Mouse (Mus musculus): ENCODE measurements around the gene Cass4. TPM values are rescaled to one million over a fixed set of nuclear protein-coding genes. Genes with fewer than 3 reads are reported as not detected.

Cass4 gene
- polyA plus RNA-seq, 1 experiment from 2014 or later, result 0.35 TPM

DNA sequence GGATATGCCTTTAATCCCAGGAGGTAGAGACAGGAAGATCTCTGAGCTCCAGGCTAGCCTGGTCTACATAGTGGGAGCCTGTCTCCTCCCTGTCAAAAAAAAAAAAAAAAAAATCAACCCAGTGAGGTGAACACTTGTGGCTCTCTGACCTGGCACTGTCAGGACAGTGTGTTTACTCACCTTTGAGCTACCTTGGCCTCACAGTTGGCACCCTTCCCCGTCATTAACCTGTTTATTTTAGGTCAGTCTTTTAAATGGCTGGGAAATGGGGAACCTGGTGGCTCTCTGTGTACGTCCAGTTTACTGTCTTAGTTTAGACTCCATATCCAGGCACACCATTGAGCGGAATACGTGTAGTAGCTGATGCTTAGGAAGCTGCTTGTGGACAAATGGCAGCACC lies 58.4 kb downstream of the Cass4 start:
- no peak overlapping the region for H3K4me2 ChIP-seq (ENCODE audit: low read depth, severe bottlenecking)
- WGBS, result 94% methylated on average over 4 of the region's 4 CpGs

DNA sequence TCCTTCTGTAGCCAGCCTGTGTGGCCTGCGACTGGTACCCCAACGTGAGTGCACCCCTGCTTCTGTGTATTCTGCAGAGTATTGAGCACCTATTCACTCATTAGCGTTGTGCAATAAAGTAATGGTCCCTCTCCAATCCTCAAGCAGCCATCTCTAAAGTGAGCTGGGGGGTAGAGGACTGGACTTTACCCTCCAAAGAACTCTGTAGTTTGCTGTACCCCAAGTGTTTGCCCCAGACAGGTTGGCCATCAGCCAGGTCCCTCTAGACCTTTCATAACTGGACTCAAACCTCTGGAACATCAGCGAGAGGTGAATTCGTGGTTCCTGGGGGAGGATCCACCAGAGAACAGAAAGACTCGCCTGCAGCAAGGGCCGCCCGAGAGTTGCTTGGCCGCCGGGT lies 58.9 kb downstream of the Cass4 start:
- Histone ChIP-seq H3K27ac (replicated peaks; ENCODE audit: low read depth, low read length) (no peak overlapping the region), H3K4me2 (ENCODE audit: low read depth, severe bottlenecking) (no peak overlapping the region), H3K27me3 (ENCODE audit: control insufficient read depth, insufficient read depth, low read length) (no peaks in the 10 kb centered on the region), H3K9ac (ENCODE audit: low read length) (no peak overlapping the region), H3K4me3 (ENCODE audit: low read depth, low read length) (no peak overlapping the region), H3K4me1 (ENCODE audit: control insufficient read depth, insufficient read depth, low read length) (no peaks in the 10 kb centered on the region), H3K36me3 (ENCODE audit: control insufficient read depth, insufficient read depth, low read length) (peaks cover 7% of the 10 kb centered on the region), H3K9me3 (ENCODE audit: control insufficient read depth, low read length) (no peaks in the 10 kb centered on the region)
- ATAC-seq (ENCODE audit: insufficient number of reproducible peaks, low FRiP score, low TSS enrichment, low read depth) (no peak), DNase-seq (ENCODE audit: low spot score) (no peak)
- WGBS, result 97% methylated on average over 10 of the region's 10 CpGs

More for the DNA sequence above, 58.4 kb downstream of the Cass4 start:
- Histone ChIP-seq H3K27ac (replicated peaks; ENCODE audit: low read depth, low read length) (no peak overlapping the region), H3K27me3 (ENCODE audit: control insufficient read depth, insufficient read depth, low read length) (no peaks in the 10 kb centered on the region), H3K4me3 (ENCODE audit: low read depth, low read length) (no peak overlapping the region), H3K9ac (ENCODE audit: low read length) (no peak overlapping the region), H3K9me3 (ENCODE audit: control insufficient read depth, low read length) (no peaks in the 10 kb centered on the region), H3K4me1 (ENCODE audit: control insufficient read depth, insufficient read depth, low read length) (no peaks in the 10 kb centered on the region), H3K36me3 (ENCODE audit: control insufficient read depth, insufficient read depth, low read length) (peaks cover 7% of the 10 kb centered on the region)
- no peak for DNase-seq (ENCODE audit: low spot score)
- no peak for ATAC-seq (ENCODE audit: insufficient number of reproducible peaks, low FRiP score, low TSS enrichment, low read depth)

DNA sequence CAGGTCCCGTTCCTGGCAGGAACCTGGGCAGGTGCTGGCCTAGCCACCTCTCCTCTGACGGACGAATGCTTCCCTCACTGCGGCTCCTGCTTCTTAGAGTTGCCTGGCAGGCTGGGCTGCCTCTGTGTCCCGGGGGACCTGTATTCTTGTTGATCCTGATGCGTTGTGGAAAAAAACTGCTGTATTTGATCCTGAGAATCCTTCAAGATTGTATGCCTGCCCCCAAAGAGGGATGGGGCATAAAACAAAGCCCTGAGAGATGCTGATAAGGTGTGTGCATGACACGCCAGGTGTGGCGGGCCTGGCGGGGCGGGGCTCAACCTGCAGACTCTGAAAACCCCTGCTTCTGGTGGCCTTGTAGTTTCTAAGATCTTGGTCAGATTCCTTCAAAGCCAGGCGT lies 64.9 kb downstream of the Cass4 start, which contains the start of gene Gcnt7:
TSS of gene Gcnt7 (minus strand) at position 101 of the 400 bp plus-strand sequence.
- H3K27me3 ChIP-seq (ENCODE audit: control insufficient read depth, insufficient read depth, low read length), result no peaks in the 10 kb centered on the region
- ATAC-seq (ENCODE audit: insufficient number of reproducible peaks, low FRiP score, low TSS enrichment, low read depth), result no peak
- no peaks in the 10 kb centered on the region; the same call in 1 of the 2 replicates for H3K36me3 ChIP-seq (ENCODE audit: control insufficient read depth, insufficient read depth, low read length)
- no peak within 1 kb of the TSS for H3K4me3 ChIP-seq (ENCODE audit: low read depth, low read length)
- 87% methylated on average over 11 of the region's 11 CpGs for WGBS
- no peak within 1 kb of the TSS for H3K9ac ChIP-seq (ENCODE audit: low read length)
- no peaks in the 10 kb centered on the region for H3K9me3 ChIP-seq (ENCODE audit: control insufficient read depth, low read length)
- no peak within 1 kb of the TSS for H3K27ac ChIP-seq (replicated peaks; ENCODE audit: low read depth, low read length)
- H3K4me2 ChIP-seq (ENCODE audit: low read depth, severe bottlenecking), result no peak within 1 kb of the TSS
- no peaks in the 10 kb centered on the region for H3K4me1 ChIP-seq (ENCODE audit: control insufficient read depth, insufficient read depth, low read length)
- no peak for DNase-seq (ENCODE audit: low spot score)

DNA sequence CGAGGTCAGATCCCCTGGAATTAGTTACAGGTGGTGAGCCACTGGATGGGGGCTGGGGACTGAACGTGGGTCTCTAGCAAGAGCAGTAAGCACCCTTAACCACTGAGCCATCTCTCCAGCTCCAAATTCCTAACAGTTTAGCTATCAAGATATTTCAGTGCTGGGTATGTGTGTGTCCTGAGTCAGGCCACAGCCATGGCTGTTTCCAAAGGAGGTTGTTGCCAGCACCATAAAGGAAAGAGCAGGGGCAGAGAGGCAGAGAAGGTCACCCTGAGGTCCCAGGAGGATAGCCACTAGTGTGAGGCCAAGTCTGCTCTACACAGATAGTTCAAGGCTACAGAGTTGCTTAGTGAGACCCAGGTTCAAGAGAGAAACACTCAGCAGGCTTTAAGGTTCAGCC lies 67.1 kb downstream of the Cass4 start:
- Histone ChIP-seq H3K36me3 (ENCODE audit: control insufficient read depth, insufficient read depth, low read length) (no peaks in the 10 kb centered on the region; the same call in 1 of the 2 replicates), H3K4me2 (ENCODE audit: low read depth, severe bottlenecking) (no peak overlapping the region), H3K4me1 (ENCODE audit: control insufficient read depth, insufficient read depth, low read length) (no peaks in the 10 kb centered on the region), H3K27me3 (ENCODE audit: control insufficient read depth, insufficient read depth, low read length) (no peaks in the 10 kb centered on the region), H3K27ac (replicated peaks; ENCODE audit: low read depth, low read length) (no peak overlapping the region), H3K9ac (ENCODE audit: low read length) (no peak overlapping the region), H3K4me3 (ENCODE audit: low read depth, low read length) (no peak overlapping the region), H3K9me3 (ENCODE audit: control insufficient read depth, low read length) (no peaks in the 10 kb centered on the region)
- 38% methylated on average over 2 of the region's 2 CpGs for WGBS
- ATAC-seq (ENCODE audit: insufficient number of reproducible peaks, low FRiP score, low TSS enrichment, low read depth), result no peak
- DNase-seq (ENCODE audit: low spot score), result no peak

DNA sequence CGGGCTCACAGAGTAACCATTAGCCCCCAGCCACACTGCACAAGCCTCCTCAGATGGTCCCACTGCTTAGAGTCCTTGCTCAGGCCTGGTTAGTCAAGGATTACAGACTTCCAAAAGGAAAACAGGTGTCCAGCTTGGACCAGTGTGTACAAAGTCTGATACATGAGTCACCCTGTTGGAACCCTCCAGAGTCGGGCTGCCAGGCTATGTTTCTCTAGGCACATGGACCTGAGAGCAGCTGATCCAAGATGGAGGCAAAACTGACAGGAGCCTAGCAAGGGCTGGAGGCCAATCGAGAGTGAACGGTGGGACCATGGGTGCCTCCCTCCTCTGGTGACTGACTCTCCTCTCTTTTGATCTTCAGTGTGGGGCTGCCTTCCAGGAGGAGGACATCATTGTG lies 69.2 kb downstream of the Cass4 start:
- H3K4me2 ChIP-seq (ENCODE audit: low read depth, severe bottlenecking), result no peak overlapping the region
- no peaks in the 10 kb centered on the region for H3K4me1 ChIP-seq (ENCODE audit: control insufficient read depth, insufficient read depth, low read length)
- no peak overlapping the region for H3K4me3 ChIP-seq (ENCODE audit: low read depth, low read length)
- no peak overlapping the region for H3K9ac ChIP-seq (ENCODE audit: low read length)
- H3K36me3 ChIP-seq (ENCODE audit: control insufficient read depth, insufficient read depth, low read length), result no peaks in the 10 kb centered on the region; the same call in 1 of the 2 replicates
- H3K27me3 ChIP-seq (ENCODE audit: control insufficient read depth, insufficient read depth, low read length), result no peaks in the 10 kb centered on the region
- ATAC-seq (ENCODE audit: insufficient number of reproducible peaks, low FRiP score, low TSS enrichment, low read depth), result no peak
- no peak overlapping the region for H3K27ac ChIP-seq (replicated peaks; ENCODE audit: low read depth, low read length)
- no peaks in the 10 kb centered on the region for H3K9me3 ChIP-seq (ENCODE audit: control insufficient read depth, low read length)
- 94% methylated on average over 4 of the region's 4 CpGs for WGBS
- DNase-seq (ENCODE audit: low spot score), result no peak

DNA sequence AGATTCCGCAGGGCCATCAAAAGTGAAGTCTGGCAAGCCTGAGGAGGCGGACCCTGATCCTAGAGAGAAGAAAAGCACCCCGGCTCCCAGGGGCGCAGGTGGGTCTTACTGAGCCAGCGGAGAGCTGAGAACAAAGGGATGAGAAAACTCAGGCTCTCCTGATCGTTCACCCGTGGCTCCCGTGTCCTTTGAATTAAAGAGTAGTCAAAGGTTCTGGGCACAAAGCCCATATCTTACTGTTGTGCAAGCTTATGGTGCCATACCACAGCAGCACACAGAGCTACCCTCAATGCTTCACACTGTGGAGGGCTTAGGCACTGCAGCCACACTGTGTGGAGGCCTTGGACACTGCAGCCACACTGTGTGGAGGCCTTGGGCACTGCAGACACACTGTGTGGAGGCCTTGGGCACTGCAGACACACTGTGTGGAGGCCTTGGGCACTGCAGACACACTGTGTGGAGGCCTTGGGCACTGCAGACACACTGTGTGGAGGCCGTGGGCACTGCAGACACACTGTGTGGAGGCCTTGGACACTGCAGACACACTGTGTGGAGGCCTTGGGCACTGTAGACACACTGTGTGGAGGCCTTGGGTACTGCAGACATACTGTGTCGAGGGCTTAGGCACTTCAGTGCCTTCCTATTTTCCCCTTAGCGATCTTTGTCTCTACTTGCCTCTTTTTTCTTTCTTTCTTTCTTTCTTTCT lies 73.0 kb downstream of the Cass4 start:
- H3K4me3 ChIP-seq (ENCODE audit: low read depth, low read length), result no peak overlapping the region
- peaks cover 3% of the 10 kb centered on the region; the same call in 1 of the 2 replicates for H3K36me3 ChIP-seq (ENCODE audit: control insufficient read depth, insufficient read depth, low read length)
- ATAC-seq (ENCODE audit: insufficient number of reproducible peaks, low FRiP score, low TSS enrichment, low read depth) (no peak), DNase-seq (ENCODE audit: low spot score) (no peak)
- no peaks in the 10 kb centered on the region for H3K27me3 ChIP-seq (ENCODE audit: control insufficient read depth, insufficient read depth, low read length)
- 96% methylated on average over 11 of the region's 11 CpGs for WGBS
- no peaks in the 10 kb centered on the region for H3K9me3 ChIP-seq (ENCODE audit: control insufficient read depth, low read length)
- H3K27ac ChIP-seq (replicated peaks; ENCODE audit: low read depth, low read length), result no peak overlapping the region
- H3K9ac ChIP-seq (ENCODE audit: low read length), result no peak overlapping the region
- no peaks in the 10 kb centered on the region for H3K4me1 ChIP-seq (ENCODE audit: control insufficient read depth, insufficient read depth, low read length)
- H3K4me2 ChIP-seq (ENCODE audit: low read depth, severe bottlenecking), result no peak overlapping the region

DNA sequence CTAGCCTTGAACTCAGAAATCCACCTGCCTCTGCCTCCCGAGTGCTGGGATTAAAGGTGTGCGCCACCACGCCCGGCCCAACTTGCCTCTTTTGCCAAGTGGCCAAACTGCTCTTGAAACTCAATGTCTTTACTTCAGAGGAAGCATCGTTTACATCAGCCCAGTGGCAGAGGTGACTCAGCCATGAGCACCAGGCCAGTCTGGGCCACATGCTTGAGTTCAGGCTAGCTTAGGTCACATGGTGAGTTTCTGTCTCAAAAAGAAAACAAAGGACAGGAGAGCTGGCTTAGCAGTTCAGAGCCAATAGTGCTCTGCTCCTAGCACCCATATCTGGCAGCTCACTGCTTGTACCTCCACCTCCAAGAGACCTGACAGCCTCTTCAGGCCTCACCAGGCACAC lies 73.6 kb downstream of the Cass4 start:
- H3K27me3 ChIP-seq (ENCODE audit: control insufficient read depth, insufficient read depth, low read length), result no peaks in the 10 kb centered on the region

DNA sequence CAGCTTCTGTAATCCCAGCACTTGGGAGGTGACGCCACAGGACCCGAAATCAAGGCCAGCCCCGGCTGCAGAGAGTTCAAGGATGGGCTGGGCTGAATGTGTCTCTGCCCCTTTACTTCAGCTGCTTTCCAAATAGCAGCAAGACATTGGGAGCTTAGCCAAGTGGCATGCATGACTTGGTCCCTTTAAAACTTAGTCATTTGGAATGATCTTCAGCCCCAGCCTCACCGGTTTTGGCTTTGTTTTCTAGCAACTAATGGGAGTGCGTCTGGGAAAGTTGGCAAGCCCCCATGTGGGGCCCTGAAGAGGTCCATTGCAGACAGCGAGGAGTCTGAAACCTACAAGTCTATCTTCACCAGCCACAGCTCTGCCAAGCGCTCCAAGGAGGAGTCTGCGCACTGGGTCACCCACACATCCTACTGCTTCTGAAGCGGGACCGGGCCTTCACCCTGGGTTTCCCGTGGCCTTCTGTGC lies 74.8 kb downstream of the Cass4 start:
- no peak overlapping the region for H3K27ac ChIP-seq (replicated peaks; ENCODE audit: low read depth, low read length)
- ATAC-seq (ENCODE audit: insufficient number of reproducible peaks, low FRiP score, low TSS enrichment, low read depth) (no peak), DNase-seq (ENCODE audit: low spot score) (no peak)
- peaks cover 3% of the 10 kb centered on the region; the same call in 1 of the 2 replicates for H3K36me3 ChIP-seq (ENCODE audit: control insufficient read depth, insufficient read depth, low read length)
- H3K9ac ChIP-seq (ENCODE audit: low read length), result no peak overlapping the region
- H3K4me2 ChIP-seq (ENCODE audit: low read depth, severe bottlenecking), result no peak overlapping the region
- H3K9me3 ChIP-seq (ENCODE audit: control insufficient read depth, low read length), result no peaks in the 10 kb centered on the region
- no peak overlapping the region for H3K4me3 ChIP-seq (ENCODE audit: low read depth, low read length)
- 96% methylated on average over 11 of the region's 11 CpGs for WGBS
- H3K27me3 ChIP-seq (ENCODE audit: control insufficient read depth, insufficient read depth, low read length), result no peaks in the 10 kb centered on the region
- H3K4me1 ChIP-seq (ENCODE audit: control insufficient read depth, insufficient read depth, low read length), result no peaks in the 10 kb centered on the region

More for the DNA sequence above, 73.6 kb downstream of the Cass4 start:
- peaks cover 3% of the 10 kb centered on the region; the same call in 1 of the 2 replicates for H3K36me3 ChIP-seq (ENCODE audit: control insufficient read depth, insufficient read depth, low read length)
- no peak overlapping the region for H3K4me2 ChIP-seq (ENCODE audit: low read depth, severe bottlenecking)
- DNase-seq (ENCODE audit: low spot score) (no peak), ATAC-seq (ENCODE audit: insufficient number of reproducible peaks, low FRiP score, low TSS enrichment, low read depth) (no peak)
- H3K27ac ChIP-seq (replicated peaks; ENCODE audit: low read depth, low read length), result no peak overlapping the region
- WGBS, result 94% methylated on average over 5 of the region's 5 CpGs
- no peak overlapping the region for H3K4me3 ChIP-seq (ENCODE audit: low read depth, low read length)
- H3K4me1 ChIP-seq (ENCODE audit: control insufficient read depth, insufficient read depth, low read length), result no peaks in the 10 kb centered on the region
- no peak overlapping the region for H3K9ac ChIP-seq (ENCODE audit: low read length)
- H3K9me3 ChIP-seq (ENCODE audit: control insufficient read depth, low read length), result no peaks in the 10 kb centered on the region

Data from limb, embryonic 11.5 days (tissue).